Mouse (Mus musculus): ENCODE measurements at regions not wholly inside any gene's neighbourhood (a gene's known extent, or its start where the extent isn't known, plus 50 kb on each side); places are given as distances from the start of the nearest gene placed in this dataset.

GRCm38 (mm10) chr10:122614720-122615119 is 63.8 kb upstream of the Ppm1h start:
- TF ChIP-seq MAFK (IDR thresholded peaks at IDR 0.05; ENCODE audit: insufficient read depth, low read depth, low read length) (no peak), CHD2 (IDR thresholded peaks at IDR 0.05; ENCODE audit: low read depth, low read length) (no peak), ZC3H11A (IDR thresholded peaks at IDR 0.05; ENCODE audit: borderline replicate concordance, low read depth, low read length) (no peak), HCFC1 (IDR thresholded peaks at IDR 0.05; ENCODE audit: borderline replicate concordance, insufficient read depth, low read length) (no peak), ZNF384 (IDR thresholded peaks at IDR 0.05; ENCODE audit: low read depth, low read length) (no peak)
- in situ Hi-C loops (cut with MboI; ENCODE audit: low sequenced_read_pairs in 2 of 2, unreplicated experiment in 2 of 2), result no loop called here
- no peaks in the 10 kb centered on the region for H3K36me3 ChIP-seq (ENCODE audit: control insufficient read depth, insufficient read depth, low read length, poor library complexity, severe bottlenecking)
- no peak overlapping the region for H3K4me3 ChIP-seq (ENCODE audit: insufficient read depth in 1 of 2, low read depth in 1 of 2, low read length in 2 of 2, poor library complexity in 1 of 2, severe bottlenecking in 1 of 2)
- no peaks in the 10 kb centered on the region for H3K9me3 ChIP-seq (ENCODE audit: control insufficient read depth, insufficient read depth, low read depth, low read length)
- H3K4me1 ChIP-seq (ENCODE audit: control insufficient read depth in 2 of 2, insufficient read depth in 2 of 2, low read length in 2 of 2, poor library complexity in 1 of 2), result no peaks in the 10 kb centered on the region
- no peak overlapping the region for H3K27ac ChIP-seq (ENCODE audit: insufficient read depth, low read depth, low read length, poor library complexity, severe bottlenecking)
- no peak for DNase-seq (ENCODE audit: low read depth, low spot score)
- no peak overlapping the region for H3K9ac ChIP-seq (ENCODE audit: insufficient read depth, low read depth, low read length, poor library complexity, severe bottlenecking)

- Histone ChIP-seq H3K4me1 (ENCODE audit: control insufficient read depth in 2 of 2, insufficient read depth in 2 of 2, low read length in 2 of 2, poor library complexity in 1 of 2) (no peaks in the 10 kb centered on the region), H3K27ac (ENCODE audit: insufficient read depth, low read depth, low read length, poor library complexity, severe bottlenecking) (no peak overlapping the region), H3K9me3 (ENCODE audit: control insufficient read depth, insufficient read depth, low read depth, low read length) (no peaks in the 10 kb centered on the region), H3K4me3 (ENCODE audit: insufficient read depth in 1 of 2, low read depth in 1 of 2, low read length in 2 of 2, poor library complexity in 1 of 2, severe bottlenecking in 1 of 2) (no peak overlapping the region), H3K36me3 (ENCODE audit: control insufficient read depth, insufficient read depth, low read length, poor library complexity, severe bottlenecking) (no peaks in the 10 kb centered on the region), H3K9ac (ENCODE audit: insufficient read depth, low read depth, low read length, poor library complexity, severe bottlenecking) (no peak overlapping the region)
- in situ Hi-C loops (cut with MboI; ENCODE audit: low sequenced_read_pairs in 2 of 2, unreplicated experiment in 2 of 2), result no loop called here
- DNase-seq (ENCODE audit: low read depth, low spot score), result no peak
- no peak for TF ChIP-seq HCFC1 (IDR thresholded peaks at IDR 0.05; ENCODE audit: borderline replicate concordance, insufficient read depth, low read length)
- no peak for TF ChIP-seq ZNF384 (IDR thresholded peaks at IDR 0.05; ENCODE audit: low read depth, low read length)
- TF ChIP-seq MAFK (IDR thresholded peaks at IDR 0.05; ENCODE audit: insufficient read depth, low read depth, low read length), result no peak
- no peak for TF ChIP-seq ZC3H11A (IDR thresholded peaks at IDR 0.05; ENCODE audit: borderline replicate concordance, low read depth, low read length)
- TF ChIP-seq CHD2 (IDR thresholded peaks at IDR 0.05; ENCODE audit: low read depth, low read length), result no peak
Measured at GRCm38 (mm10) chr10:122615658-122616057, 62.9 kb upstream of the Ppm1h start.

DNA sequence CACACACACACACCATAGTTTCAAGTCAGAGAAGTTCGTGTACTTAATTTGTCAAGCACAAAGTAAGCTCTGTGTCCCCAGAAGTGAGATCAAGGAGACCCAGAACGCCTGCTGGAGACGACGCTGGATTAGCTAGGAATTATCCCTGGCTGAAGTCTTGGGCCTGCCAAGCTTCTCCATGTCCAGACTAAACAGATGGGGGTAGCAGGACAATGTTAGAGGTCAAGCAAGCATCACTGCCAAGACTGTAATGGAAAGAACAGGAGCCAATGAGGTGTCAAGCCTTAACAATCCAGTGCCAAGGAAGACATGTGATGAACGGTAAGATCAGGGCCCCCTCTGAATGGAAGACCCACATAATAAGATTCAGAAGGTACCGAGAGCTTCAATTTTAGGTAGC is 62.2 kb upstream of the Ppm1h start:
- Histone ChIP-seq H3K4me3 (ENCODE audit: insufficient read depth in 1 of 2, low read depth in 1 of 2, low read length in 2 of 2, poor library complexity in 1 of 2, severe bottlenecking in 1 of 2) (no peak overlapping the region), H3K36me3 (ENCODE audit: control insufficient read depth, insufficient read depth, low read length, poor library complexity, severe bottlenecking) (no peaks in the 10 kb centered on the region), H3K4me1 (ENCODE audit: control insufficient read depth in 2 of 2, insufficient read depth in 2 of 2, low read length in 2 of 2, poor library complexity in 1 of 2) (no peaks in the 10 kb centered on the region), H3K9ac (ENCODE audit: insufficient read depth, low read depth, low read length, poor library complexity, severe bottlenecking) (no peak overlapping the region), H3K27ac (ENCODE audit: insufficient read depth, low read depth, low read length, poor library complexity, severe bottlenecking) (no peak overlapping the region), H3K9me3 (ENCODE audit: control insufficient read depth, insufficient read depth, low read depth, low read length) (no peaks in the 10 kb centered on the region)
- TF ChIP-seq MAFK (IDR thresholded peaks at IDR 0.05; ENCODE audit: insufficient read depth, low read depth, low read length) (no peak), ZC3H11A (IDR thresholded peaks at IDR 0.05; ENCODE audit: borderline replicate concordance, low read depth, low read length) (no peak), CHD2 (IDR thresholded peaks at IDR 0.05; ENCODE audit: low read depth, low read length) (no peak), HCFC1 (IDR thresholded peaks at IDR 0.05; ENCODE audit: borderline replicate concordance, insufficient read depth, low read length) (no peak)
- no peak for DNase-seq (ENCODE audit: low read depth, low spot score)
- in situ Hi-C loops (cut with MboI; ENCODE audit: low sequenced_read_pairs in 2 of 2, unreplicated experiment in 2 of 2), result no loop called here

DNA sequence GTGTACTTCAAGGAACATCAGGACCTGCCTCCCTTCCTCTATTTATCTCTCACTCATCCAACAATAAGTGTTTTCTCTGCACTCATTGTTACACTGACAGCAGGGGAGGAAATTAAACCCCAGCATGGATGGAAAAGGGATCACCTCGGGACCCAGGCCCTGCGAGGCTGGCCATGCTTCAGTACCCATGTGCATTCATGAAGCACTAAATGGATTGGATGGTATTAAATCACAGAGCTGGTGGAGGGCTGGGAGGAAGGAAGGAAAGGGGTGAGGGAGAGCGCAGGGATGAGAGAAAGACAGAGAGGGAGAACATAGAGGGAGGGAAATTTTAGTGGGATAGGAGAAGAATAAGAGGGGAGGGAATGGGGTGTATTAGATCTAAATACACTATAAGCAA is 59.7 kb upstream of the Ppm1h start:
- TF ChIP-seq MAFK (IDR thresholded peaks at IDR 0.05; ENCODE audit: insufficient read depth, low read depth, low read length), result no peak
- no peak for TF ChIP-seq ZNF384 (IDR thresholded peaks at IDR 0.05; ENCODE audit: low read depth, low read length)
- TF ChIP-seq HCFC1 (IDR thresholded peaks at IDR 0.05; ENCODE audit: borderline replicate concordance, insufficient read depth, low read length), result no peak
- TF ChIP-seq ZC3H11A (IDR thresholded peaks at IDR 0.05; ENCODE audit: borderline replicate concordance, low read depth, low read length), result no peak
- TF ChIP-seq CHD2 (IDR thresholded peaks at IDR 0.05; ENCODE audit: low read depth, low read length), result no peak
- Histone ChIP-seq H3K9me3 (ENCODE audit: control insufficient read depth, insufficient read depth, low read depth, low read length) (no peaks in the 10 kb centered on the region), H3K4me3 (ENCODE audit: insufficient read depth in 1 of 2, low read depth in 1 of 2, low read length in 2 of 2, poor library complexity in 1 of 2, severe bottlenecking in 1 of 2) (no peak overlapping the region), H3K36me3 (ENCODE audit: control insufficient read depth, insufficient read depth, low read length, poor library complexity, severe bottlenecking) (no peaks in the 10 kb centered on the region), H3K27ac (ENCODE audit: insufficient read depth, low read depth, low read length, poor library complexity, severe bottlenecking) (no peak overlapping the region), H3K4me1 (ENCODE audit: control insufficient read depth in 2 of 2, insufficient read depth in 2 of 2, low read length in 2 of 2, poor library complexity in 1 of 2) (no peaks in the 10 kb centered on the region), H3K9ac (ENCODE audit: insufficient read depth, low read depth, low read length, poor library complexity, severe bottlenecking) (no peak overlapping the region)
- in situ Hi-C loops (cut with MboI; ENCODE audit: low sequenced_read_pairs in 2 of 2, unreplicated experiment in 2 of 2), result no loop called here
- no peak for DNase-seq (ENCODE audit: low read depth, low spot score)

All from ES-E14 (cell line).